Mouse (Mus musculus) cerebellum, postnatal 10 days (tissue): Measurements from ENCODE around the gene 2810408A11Rik.

Source experiments
- DNase-seq, 2 experiments: peaks; one replicate each; pipeline ENCODE4 v3.0.0; 2021; ENCODE audit warnings: mixed read lengths in 2 of 2

The 2810408A11Rik gene

DNA sequence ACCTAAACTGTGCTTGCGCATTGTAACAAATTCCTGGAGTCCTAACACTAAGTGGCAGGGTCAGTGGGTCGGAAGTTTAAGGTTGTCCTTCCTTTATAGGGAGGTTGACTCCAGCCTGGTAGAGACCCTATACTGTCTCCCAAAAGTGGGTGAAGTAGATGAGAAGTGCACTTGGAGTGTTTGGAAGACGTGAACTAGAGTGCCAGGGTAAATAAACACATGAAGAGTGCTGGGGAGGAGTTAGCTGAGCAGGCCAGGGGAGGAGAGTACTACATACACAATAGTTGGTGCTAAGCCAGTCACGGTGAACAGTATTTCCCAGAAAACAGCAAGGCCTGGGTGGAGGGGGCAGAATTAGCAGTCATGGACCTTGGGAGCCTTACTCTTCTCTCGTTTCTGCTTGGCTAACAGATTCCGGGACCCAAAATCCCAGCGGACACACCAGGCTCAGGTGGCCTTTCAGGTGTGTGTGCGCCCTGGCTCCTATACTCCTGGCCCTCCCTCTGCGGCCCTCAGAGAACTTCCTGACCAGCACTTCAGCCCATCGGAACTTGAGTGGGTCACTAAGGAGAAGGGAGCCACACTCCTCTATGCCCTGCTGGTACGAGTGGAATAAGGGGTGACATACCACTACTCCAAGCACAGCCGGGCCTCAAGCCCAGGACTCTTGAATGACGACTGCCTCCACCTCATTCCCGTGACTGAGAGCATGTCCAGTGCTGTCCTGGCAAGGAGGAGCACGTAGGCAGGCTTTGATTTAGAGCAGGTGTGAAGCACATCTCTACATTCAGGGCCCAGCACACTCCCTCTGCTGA, 12.1 kb upstream of the 2810408A11Rik start:
- DNase-seq, result no peak

DNA sequence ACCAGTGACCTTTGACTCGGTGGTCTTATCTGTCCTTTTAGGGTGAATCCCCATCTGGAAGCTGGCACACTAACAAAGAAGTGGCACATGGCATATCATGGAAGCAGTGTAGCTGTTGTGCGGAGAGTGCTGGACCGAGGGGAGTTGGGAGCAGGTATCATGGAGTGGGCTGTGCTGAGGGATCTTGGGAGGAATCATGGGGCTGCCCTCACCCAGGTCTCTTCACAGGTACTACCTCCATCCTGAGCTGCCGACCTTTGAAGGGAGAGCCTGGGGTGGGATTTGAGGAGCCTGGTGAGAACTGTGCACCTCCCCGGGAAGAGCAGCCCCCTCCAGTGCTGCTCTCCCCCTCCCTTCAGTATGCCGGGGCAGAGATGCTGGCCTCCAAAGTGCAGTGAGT, 10.9 kb upstream of the 2810408A11Rik start:
- no peak for DNase-seq

DNA sequence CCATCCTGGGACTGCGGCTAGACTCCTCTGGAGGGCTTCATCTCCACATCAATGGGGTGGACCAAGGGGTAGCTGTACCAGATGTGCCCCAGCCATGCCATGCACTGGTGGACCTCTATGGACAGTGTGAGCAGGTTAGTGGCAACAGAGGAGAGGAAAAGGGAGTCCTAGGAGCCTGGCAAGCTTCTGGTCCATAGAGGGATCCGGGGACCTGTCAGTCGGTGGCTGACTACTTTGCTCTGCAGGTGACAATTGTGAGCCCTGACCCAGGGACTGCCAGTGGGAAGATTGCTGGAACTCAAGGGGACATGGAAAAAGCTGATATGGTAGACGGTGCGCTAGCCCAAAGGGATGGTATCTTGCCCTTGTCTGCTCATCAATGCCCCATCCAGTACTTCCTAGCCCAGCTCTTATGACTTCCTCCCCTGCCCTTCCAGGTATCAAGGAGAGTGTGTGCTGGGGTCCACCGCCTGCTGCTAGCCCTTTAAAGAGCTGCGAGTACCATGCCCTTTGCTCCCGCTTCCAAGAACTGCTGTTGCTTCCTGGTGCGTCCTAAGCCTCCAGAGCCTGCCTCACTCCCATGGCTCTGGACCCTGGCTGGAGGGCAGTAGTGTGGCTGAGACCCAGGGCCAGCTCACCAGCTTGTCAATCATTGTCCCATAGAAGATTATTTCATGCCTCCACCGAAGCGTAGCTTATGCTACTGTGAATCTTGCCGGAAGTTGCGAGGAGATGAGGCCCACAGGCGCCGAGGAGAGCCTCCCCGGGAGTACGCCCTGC, 10.2 kb upstream of the 2810408A11Rik start:
- DNase-seq, result no peak

DNA sequence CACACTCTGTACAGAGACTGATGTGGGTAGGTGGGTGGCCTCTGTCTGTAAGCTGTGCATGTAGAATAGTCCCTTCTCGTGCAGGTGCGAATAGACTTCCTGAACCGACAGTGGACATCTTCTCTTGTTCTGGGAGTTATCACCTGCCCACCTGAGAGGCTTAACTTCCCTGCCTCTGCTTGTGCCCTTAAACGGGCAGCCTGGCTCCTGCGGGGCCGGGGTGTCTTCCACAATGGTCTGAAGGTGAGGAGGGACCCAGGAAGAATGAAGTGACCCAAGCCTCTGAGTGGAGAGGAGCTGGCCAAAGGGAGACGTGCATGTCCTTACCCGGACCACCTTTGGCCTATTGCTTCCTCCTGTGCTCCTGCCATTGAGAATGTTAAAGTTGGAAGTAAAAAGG, 9.4 kb upstream of the 2810408A11Rik start:
- no peak for DNase-seq

DNA sequence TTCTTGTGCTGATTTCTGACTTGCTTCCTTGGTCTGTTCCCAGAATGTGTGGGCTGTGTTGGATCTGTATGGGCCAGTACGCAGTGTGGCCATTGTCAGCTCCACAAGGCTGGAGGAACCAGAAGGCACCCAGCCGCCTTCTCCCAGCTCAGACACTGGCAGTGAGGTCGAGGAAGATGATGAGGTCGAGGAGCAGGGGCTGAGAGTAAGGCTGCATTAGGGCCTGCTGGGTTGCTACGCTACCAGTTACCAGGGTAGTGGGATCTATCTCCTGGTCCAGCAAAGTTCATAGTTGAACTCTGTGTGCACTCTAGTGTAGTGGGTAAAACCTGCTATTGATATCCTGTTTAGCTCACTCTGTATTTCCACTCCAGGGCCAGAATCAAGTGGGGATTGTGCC, 8.4 kb upstream of the 2810408A11Rik start:
- DNase-seq, result no peak

DNA sequence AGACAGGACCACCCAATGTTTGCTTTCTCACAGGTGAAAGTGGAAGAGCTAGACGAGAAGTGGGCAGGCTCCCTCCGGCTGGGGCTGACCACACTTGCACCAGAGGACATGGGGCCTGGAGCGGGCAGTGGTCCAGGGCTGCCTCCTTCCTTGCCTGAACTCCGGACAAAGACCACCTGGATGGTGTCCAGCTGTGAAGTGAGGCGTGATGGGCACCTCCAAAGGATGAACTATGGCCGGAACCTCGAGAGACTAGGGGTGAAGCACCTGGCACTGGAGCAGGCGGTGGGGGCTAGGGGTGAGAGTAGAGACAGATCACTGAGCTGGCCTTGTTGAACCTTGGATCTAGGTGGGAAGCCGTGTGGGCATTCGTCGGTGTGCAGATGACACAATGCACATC, 7.9 kb upstream of the 2810408A11Rik start:
- no peak for DNase-seq

DNA sequence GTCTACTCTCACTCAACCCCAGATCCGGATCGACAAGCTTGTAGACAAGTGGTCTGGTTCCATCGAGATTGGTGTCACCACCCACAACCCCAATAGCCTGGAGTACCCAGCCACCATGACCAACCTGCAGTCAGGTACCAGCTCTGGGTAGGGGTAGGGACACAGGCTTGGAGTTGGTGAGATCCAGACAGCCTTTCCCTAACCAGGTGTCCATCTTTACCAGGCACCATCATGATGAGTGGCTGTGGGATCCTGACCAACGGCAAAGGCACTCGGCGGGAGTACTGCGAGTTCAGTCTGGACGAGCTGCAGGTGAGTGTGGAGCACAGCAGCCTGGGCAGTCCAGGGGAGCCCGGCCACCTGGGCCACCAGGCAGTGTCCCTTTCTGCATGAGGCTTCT, 3.5 kb upstream of the 2810408A11Rik start:
- no peak for DNase-seq

DNA sequence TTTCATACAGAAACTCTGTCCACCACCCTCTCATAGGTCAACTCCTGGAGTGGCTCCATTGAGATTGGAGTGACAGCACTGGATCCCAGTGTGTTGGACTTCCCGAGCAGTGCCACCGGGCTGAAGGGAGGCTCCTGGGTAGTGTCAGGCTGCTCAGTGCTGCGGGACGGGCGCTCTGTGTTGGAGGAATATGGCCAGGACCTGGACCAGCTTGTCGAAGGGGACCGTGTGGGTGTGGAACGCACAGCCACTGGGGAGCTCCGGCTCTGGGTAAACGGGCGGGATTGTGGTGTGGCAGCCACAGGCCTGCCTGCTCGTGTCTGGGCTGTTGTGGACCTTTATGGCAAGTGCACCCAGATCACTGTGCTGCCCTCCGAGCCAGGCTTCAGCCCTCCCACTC, 2.2 kb upstream of the 2810408A11Rik start:
- no peak for DNase-seq

DNA sequence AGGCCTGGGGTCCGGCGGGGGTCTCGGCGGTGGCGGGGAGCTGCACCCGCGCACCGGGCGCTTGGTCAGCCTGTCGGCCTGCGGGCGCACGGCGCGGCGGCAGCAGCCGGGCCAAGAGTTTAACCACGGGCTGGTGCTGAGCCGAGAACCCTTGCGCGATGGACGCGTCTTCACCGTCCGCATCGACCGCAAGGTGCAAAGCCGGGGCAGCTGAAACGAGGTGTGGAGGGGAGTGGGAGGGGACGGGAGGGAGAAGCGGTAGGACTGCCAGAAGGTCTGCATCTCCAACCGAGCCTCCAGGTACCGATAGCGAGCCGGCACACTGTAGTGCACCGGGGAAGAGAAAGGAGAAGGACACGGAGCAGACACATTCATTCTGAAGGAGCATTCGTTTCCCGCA, 1.2 kb upstream of the 2810408A11Rik start:
- DNase-seq, result peak in 1 of 2 experiments; percentile 74

DNA sequence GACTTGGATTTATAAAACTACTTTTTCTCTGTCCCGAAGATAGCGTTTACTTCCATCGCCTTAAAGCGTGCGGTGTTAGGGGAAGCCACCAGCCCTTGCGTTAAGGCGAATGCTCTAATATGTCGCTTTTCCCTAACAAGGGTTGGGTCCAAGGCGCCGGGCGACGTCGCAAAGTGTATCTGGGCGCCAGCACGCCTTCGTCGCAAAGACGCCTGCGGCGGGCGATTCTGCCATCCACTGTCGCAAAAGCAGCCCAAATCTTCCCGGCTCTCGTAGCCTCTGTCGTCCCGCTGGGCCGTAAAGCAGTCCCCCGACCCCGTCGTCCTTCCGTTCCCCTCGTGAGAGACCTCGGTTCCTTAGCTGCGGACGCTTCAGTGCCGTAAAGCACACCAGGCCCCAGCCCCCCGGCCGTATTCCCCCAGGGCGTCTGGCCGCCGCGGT, 639 bp upstream of the 2810408A11Rik start:
- peak; percentile 94 to 97 for DNase-seq

DNA sequence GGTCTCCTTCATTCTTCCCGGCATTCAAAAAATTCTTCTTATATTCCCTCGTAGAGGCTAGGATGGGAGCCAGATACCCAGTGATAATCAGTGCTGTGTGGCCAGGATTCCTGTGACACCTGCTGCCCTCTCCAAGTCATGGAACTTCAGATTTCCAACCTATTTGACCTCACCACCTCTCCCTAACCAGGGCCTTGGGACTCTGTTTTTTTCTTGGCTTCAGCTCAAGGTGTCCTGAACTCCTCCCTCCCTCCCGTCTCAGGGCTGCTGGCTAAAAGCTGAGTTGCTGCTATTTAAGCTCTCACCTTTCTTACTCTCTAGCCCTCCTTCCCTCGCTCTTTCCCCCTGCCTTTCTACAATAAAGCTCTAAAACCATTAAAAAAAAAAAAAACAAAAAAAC, 917 bp downstream of the 2810408A11Rik start:
- peak; percentile 29 to 40 for DNase-seq

DNA sequence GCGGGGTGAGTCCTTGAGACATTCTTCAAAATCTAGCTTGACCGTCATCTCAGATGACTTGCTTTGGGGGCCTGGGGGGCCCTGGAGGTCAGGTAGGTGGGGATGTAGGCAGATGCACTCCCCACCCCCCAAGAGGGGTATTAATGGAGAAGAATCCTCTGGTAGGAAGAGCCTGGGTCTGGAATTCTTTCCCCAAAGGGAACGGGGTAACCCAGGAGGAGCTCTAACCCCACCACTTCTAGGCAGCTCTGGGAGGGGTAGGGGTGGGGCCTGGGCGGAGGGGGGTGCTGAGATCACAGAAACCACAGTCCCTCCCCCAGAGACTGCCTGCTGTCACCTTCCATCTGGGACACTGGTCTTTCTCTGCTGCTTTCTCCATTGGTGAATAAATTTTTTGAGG, 5.5 kb downstream of the 2810408A11Rik start, which contains the start of gene Acap1:
TSS of gene Acap1 (minus strand) at position 249 of the 400 bp plus-strand sequence.
- DNase-seq, result no peak

DNA sequence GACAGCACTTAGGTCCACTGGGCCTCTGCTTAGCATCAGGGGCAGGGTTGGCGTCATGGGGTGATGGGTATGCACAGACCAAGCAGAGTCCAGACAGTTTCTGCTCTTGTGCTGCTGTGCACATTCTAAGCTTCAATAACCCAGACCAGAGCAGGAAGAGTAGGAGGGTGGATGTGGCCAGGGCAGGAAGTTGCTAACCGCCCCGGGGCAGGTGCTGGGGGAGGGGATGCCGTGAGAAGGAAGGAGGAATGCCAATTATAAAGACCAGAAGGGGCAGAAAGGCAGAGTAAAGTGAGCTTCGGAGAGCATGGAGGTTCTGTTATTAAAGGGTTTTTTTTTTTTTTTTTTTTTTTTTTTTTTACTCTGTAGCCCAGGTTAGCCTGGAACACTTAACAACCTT, 6.1 kb downstream of the 2810408A11Rik start:
- no peak for DNase-seq

DNA sequence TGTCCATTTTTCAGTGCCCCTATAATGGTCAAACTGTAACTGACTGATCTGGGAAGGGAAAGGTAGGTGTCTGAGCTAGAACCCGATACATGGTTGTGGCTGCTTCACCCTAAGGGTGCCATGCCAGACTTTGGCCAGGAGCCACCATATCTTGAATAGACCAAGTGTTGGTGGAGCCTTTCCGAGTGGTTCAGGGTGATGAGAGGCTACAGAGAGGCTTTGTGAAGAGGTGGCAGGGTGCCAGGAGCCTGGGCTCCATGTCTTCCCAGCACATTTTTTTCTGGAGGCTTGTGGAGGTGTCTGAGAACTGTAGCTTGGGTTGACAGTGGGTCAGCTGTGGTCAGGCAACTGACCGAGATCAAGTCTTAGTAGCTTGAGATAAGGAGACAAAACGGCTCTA, 9.3 kb downstream of the 2810408A11Rik start:
- peak; percentile 52 to 64 for DNase-seq

DNA sequence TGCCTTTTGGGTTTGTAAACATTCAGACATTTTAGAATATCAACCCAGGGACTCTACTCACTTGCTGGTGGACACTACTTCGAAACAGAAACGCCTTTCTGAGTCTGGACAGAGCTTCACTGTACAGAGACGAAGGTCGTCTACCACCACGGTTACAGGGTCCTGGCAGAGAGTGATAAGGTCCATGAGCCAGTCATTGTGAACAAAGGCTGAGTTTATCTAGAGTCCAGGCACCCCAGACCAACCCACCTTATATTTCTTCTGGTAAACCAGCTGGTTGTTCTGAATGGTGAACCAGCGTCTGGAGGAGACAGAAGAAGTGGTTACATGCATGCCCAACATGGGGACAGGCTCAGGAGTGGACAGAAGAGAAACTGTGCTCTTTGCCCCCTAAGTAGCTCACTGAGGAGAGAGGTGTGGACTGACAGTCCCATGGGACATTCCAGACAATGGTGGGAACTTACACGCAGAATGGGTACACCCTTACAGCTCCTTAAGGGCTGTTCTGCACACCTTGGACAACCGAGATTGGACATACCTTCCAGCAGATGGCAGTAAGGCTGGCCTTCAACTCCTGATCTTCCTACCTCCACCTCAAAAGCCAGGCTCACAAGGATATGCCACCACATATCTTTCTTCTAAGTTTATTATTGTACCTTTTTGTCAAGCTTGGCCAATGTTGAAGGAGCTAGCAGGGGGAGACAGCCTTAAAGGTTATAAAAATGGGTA, 13.7 kb downstream of the 2810408A11Rik start:
- DNase-seq, result no peak

DNA sequence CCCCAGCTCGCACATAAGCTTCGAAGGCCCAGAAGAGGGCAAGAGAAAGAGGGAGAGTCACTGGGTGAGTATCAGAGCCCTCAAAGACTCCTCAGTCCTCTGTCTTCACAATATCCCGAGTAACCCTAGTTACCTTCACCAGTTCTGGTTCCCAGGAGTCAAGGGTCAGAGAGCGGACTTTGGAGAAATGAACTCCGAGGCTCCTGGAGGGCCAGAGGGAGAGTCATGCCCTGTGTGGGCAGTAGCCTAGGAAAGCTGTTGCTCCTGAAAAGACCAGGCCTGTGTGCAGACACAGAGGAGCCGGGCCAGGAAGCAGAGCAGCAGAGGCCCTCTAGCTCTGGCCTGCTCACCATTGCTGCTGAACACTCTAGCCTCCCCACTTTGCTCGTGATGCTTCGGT, 16.1 kb downstream of the 2810408A11Rik start:
- DNase-seq, result no peak

DNA sequence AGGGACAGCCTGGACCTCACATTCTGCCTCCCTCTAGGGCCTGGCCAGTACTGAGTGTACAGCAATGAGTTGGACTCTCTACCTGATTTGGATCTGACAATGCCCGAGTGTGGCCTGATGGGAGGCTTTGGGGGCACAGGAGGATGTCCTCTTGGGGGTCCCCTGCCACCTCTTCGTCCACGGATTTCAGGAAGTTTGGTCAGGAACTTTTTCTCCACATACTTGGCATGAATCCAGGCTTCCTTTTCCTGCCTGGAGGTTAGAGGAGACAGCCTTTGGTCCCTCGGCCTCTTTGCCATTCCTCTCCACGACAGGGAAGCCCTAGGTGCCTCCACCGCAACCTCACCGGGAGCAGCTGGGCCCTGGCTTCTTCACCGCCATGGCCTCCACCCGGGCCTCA, 16.5 kb downstream of the 2810408A11Rik start:
- no peak for DNase-seq

DNA sequence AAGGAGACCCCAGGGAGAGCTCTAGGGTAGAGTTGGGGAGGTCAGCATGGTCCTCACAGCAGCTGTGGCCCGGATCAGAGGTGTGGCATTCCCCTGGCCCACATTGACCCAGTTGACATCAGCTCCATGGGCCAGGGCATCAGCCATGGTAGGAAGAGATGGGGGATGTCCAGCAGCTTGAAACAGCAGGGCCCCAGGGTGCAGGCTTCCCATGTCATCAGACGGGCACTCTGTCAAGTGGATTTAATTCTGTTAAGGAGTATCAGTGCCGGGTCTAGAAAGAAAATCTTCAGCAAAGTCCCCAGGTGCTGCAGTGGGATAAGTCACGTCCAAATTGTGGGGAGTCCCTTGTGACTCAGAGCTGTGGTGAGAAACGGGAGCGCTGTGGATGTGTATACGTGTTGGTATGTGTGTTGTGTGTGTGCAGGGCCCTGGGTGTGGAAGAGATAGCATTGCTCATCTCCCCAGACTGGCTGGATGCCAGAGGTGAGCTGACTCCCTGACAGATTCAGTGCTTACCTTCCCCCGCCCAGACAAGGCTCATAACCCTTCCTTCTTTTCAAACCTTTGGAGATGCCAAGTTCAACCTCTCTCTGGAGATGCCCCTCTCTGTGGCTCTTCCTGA, 17.1 kb downstream of the 2810408A11Rik start:
- no peak for DNase-seq

DNA sequence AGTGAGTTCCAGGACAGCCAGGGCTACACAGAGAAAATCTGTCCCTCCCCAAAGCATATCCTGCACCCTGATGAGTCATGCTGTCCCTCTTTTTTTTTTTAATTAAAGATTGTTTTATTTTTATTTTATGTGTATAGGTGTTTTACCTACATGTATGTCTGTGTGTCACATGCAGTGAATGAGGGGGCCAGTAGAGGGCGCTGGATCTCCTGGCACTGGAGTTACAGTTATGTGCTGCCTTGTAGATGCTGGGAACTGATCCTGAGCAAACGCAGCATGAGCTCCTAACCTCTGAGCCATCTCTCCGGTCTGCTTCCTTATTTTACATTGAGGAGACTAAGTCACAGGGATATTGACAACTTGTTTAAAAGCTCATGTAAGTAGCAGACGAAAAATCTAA, 17.7 kb downstream of the 2810408A11Rik start:
- DNase-seq, result peak; percentile 50 to 61

DNA sequence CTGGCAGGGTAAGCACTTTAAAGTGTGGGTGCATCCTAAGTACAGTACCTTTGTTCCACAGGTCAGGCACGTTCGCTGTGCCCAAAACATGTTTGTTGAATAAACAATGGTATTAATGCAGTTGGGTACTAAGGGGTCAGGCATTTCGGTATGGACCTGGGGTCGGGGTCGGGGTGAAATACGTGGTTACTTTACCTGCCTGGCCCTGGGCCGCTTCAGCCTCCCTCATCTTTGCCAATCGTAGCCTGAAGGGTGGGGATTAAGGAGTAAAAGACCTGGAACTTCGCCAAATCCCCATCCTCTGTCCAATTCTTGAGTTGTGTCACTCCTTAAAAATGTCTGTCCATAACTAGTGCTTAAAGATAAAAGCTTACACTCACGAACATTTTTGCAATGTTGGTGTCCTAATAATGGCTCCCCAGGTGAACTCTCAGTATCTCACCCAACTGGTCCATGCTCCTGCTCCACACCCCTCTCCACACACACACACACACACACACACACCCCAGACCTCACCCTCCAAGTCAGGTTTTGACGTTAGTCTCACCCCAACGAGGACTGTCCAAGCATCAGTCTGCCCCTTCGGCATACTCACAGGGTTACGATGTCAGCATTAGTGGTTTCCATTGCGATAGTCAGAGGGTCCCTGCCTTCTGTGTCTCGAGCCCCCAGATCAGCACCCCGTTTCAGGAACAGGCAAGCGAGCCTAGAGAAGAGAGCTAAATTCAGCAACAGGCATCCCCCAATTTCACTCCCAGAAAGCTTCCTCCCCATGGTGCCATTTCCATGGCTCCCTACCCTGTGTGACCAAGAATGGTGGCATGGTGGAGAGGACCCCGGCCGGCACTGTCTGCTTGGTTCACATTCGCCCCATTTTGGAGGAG, 18.8 kb downstream of the 2810408A11Rik start:
- DNase-seq, result peak in 1 of 2 experiments; percentile 30

DNA sequence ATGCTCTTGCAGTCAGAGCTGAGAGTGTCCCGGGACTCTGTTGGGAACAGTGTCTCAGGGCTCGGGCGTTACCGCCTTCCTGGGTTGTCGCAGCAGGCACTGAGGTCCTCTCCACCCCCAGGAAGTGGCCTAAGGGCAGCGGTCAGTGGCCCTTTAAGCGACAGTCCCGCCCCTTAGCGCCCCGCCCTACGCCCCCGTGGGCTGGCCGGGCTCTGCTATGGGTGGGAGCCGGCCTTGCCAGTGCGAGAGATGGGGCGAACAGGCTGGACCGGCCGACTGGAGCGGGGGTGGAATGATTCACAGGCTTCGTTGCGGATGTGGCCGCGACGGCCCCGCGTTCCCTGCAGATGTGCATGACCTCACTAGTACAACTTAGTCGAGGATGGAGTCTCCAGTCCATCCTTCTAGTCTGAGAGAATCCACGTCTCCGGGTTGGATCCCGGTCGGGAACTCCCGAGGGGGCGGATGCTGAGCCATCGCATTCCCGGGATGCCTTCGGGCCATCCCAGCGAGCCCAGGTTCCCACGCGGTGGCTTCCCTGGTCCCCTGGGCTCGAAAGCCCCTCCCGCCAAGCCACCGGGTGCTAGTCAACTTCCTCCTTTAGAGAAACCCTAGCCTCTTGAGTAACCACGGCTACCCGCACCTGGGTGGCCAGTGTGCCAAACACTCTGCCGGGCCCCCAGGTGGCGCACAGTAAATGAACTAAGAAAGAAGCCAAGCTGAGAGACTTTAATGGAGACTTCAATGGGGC, 19.8 kb downstream of the 2810408A11Rik start, which contains the start of gene Kctd11:
TSS of gene Kctd11 (minus strand) at position 554 of the 751 bp plus-strand sequence.
- peak; percentile 80 to 87 for DNase-seq
